Mouse (Mus musculus): Measurements from ENCODE around the gene Slc26a6.

The Slc26a6 gene

GRCm38 (mm10) chr9:108852976-108853375 lies at the start of gene Slc26a6:
Slc26a6 (plus strand) TSS chr9:108853283.
- in situ Hi-C loops (cut with MboI; ENCODE audit: low pct_unique_long_range_greater_than_20kb in 1 of 2, low sequenced_read_pairs in 2 of 2, unreplicated experiment in 1 of 2), result no loop called here

DNA sequence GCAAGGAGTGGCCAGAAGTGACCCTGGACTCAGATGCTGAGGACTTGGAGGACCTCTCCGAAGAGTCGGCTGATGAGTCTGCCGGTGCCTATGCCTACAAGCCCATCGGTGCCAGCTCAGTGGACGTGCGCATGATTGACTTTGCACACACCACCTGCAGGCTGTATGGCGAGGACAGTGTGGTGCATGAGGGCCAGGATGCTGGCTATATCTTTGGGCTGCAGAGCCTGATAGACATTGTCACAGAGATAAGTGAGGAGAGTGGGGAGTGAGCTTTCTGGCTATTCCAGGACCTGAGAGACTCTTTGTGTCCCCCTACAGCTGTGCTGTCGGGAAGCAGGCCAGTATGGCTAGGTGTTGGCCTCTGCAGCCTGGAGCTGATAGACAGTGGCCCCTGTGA lies 47.3 kb upstream of the Slc26a6 start:
- in situ Hi-C loops (cut with MboI; ENCODE audit: low pct_unique_long_range_greater_than_20kb in 1 of 2, low sequenced_read_pairs in 2 of 2, unreplicated experiment in 1 of 2), result no loop called here

DNA sequence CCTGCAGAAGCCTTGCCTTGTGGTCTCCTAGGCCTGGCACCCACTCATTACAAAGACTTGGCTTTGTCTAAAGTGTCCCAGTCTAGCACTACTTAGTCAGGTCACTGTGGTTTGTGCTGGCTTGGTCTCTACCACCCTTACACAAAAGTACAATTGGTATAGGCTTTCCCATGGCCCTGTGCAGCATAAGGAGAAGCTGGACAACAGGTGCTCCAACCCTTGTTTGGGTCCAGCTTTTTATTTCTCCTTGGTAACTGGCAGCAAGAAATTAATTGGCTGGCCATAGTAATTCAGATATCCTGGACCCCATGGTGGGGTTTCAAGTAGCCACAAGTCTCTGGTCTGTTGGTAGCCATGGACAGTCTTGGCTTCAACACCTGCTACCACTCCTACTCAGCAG lies 46.7 kb upstream of the Slc26a6 start:
- in situ Hi-C loops (cut with MboI; ENCODE audit: low pct_unique_long_range_greater_than_20kb in 1 of 2, low sequenced_read_pairs in 2 of 2, unreplicated experiment in 1 of 2), result no loop called here

DNA sequence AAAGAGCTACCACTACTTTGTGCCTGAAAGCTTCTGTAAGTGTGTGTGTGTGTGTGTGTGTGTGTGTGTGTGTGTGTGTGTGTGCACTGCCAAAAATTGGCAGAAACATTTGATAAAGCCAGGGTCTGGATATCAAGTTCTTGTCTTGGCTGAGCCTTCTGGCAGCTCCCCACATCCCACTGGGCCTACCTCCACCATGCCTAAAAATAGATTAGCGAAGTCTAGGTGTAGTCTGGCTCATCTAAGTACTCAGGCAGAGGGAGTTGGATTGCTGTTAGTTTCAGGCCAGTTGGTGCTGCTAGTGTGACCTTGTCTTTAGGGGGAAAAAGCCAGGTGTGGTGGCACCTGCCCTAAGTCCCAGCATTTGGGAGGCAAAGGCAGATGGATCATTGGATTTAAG lies 46.3 kb upstream of the Slc26a6 start:
- in situ Hi-C loops (cut with MboI; ENCODE audit: low pct_unique_long_range_greater_than_20kb in 1 of 2, low sequenced_read_pairs in 2 of 2, unreplicated experiment in 1 of 2), result no loop called here

- in situ Hi-C loops (cut with MboI; ENCODE audit: low pct_unique_long_range_greater_than_20kb in 1 of 2, low sequenced_read_pairs in 2 of 2, unreplicated experiment in 1 of 2), result no loop called here
These were observed 45.4 kb upstream of the Slc26a6 start for GRCm38 (mm10) chr9:108807674-108808073.

DNA sequence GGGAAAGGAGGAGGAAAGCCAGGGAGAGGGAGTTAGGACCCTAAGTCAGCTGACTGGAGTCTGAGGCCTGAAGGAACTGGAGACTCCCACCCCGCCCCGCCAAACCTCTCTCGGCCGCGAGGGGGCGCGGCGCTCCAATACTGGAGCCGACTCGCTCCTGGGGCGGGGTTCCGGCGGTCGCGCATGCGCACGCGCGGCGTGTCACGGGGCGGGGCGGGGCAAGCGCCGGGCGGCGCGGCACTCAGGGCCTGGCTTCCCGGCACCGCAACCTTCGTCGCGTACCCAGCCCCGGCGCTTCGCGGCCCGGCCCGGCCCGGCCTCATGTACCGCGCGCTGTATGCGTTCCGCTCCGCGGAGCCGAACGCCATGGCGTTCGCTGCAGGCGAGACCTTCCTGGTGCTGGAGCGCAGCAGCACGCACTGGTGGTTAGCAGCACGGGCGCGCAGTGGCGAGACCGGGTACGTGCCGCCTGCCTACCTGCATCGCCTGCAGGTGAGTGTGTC lies 44.9 kb upstream of the Slc26a6 start, which contains the start of gene Nckipsd:
Gene Nckipsd (plus strand): TSS at position 206 of the 503 bp plus-strand sequence.
- in situ Hi-C loops (cut with MboI; ENCODE audit: low pct_unique_long_range_greater_than_20kb in 1 of 2, low sequenced_read_pairs in 2 of 2, unreplicated experiment in 1 of 2), result no loop called here

DNA sequence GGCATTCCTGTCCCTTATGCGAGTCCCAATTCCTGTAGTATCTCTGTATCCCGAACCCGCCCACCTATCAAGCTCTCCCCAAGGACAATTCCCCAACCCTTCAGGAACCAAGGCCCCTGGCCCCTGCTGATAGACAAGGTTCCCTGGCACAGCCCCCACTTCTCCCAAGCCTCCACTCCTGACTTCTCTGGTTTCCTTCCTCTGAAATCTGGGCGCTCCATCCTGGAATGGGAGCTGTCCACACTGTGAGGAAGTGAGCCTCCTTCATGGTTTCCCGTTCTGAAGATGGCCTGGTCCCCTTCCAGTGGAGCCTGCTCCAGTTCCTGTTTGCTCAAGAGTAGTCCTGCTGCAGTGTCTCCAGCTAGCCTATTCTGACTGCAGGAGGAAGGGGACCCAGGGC lies 43.9 kb upstream of the Slc26a6 start:
- in situ Hi-C loops (cut with MboI; ENCODE audit: low pct_unique_long_range_greater_than_20kb in 1 of 2, low sequenced_read_pairs in 2 of 2, unreplicated experiment in 1 of 2), result no loop called here

DNA sequence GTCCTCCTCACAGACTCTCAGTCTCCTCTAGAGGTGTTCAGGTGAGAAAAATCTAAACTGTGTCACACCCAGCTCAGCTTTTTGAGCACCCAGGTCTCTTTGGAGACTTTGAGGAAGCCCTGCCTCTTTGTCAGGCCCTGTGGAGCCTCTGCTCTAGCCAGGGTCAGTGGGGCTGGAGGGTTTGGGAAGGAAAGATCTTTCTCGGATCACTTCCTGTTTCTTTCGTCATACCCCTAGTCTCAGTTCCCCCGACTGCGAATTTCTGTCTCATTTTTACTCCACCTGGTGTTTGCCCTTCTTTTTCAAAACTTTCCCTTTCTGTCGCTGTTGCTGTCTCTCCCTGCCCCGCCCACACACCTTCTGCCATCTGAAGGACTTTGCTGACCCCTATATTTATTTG lies 43.4 kb upstream of the Slc26a6 start:
- in situ Hi-C loops (cut with MboI; ENCODE audit: low pct_unique_long_range_greater_than_20kb in 1 of 2, low sequenced_read_pairs in 2 of 2, unreplicated experiment in 1 of 2), result no loop called here

DNA sequence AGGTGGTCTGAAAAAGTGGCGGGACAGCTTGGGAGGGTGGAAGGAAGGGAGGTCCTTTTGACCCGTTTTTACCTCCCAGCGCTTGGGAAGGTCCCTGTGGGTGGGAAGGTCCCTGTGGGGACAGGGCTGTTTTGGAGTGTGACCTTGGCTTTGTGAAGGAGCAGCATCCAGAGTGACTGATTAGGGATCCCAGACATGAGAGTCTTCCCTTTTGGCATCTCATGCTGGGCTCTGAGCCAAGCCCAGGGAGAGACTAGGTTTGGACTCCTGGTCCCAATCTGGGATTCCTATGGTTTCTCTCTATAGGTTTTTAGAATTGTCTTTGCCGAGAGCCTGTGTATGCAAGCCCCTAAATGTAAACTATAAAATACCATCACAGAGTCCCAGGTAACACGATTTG lies 42.6 kb upstream of the Slc26a6 start:
- in situ Hi-C loops (cut with MboI; ENCODE audit: low pct_unique_long_range_greater_than_20kb in 1 of 2, low sequenced_read_pairs in 2 of 2, unreplicated experiment in 1 of 2), result no loop called here

GRCm38 (mm10) chr9:108815557-108815956 lies 37.5 kb upstream of the Slc26a6 start:
- in situ Hi-C loops (cut with MboI; ENCODE audit: low pct_unique_long_range_greater_than_20kb in 1 of 2, low sequenced_read_pairs in 2 of 2, unreplicated experiment in 1 of 2), result no loop called here

GRCm38 (mm10) chr9:108819495-108819894 lies 33.6 kb upstream of the Slc26a6 start:
- in situ Hi-C loops (cut with MboI; ENCODE audit: low pct_unique_long_range_greater_than_20kb in 1 of 2, low sequenced_read_pairs in 2 of 2, unreplicated experiment in 1 of 2), result no loop called here

- in situ Hi-C loops (cut with MboI; ENCODE audit: low pct_unique_long_range_greater_than_20kb in 1 of 2, low sequenced_read_pairs in 2 of 2, unreplicated experiment in 1 of 2), result no loop called here
These were observed 33.0 kb upstream of the Slc26a6 start for GRCm38 (mm10) chr9:108820077-108820476.

DNA sequence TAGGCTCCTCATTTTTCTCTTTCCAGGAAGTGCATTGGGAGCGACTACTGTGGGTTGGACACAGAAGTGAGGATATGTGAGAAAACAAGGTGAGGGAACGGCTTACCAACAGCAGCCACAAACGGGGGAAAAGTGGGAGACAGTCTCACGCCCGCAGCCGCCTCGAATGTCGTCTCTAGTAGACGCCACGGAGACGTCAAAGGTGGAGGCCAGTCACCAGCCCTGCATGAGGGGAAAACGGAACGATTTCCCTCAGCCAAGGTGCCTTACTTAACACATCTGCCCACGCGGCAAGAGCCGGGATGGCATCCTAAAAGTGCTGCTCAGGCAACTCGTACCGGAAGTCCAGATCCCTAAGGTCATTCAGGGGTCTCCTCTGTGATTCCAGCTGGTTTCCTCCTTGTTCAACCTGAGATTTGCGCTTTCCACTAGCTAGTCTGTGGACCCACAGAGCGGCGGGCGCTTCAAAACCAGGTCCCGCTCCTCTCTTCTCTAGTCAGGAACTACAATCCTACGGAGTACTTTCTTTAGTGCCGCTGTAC lies 28.9 kb upstream of the Slc26a6 start:
- in situ Hi-C loops (cut with MboI; ENCODE audit: low pct_unique_long_range_greater_than_20kb in 1 of 2, low sequenced_read_pairs in 2 of 2, unreplicated experiment in 1 of 2), result no loop called here

GRCm38 (mm10) chr9:108824755-108825413 lies 28.2 kb upstream of the Slc26a6 start:
- in situ Hi-C loops (cut with MboI; ENCODE audit: low pct_unique_long_range_greater_than_20kb in 1 of 2, low sequenced_read_pairs in 2 of 2, unreplicated experiment in 1 of 2), result no loop called here

DNA sequence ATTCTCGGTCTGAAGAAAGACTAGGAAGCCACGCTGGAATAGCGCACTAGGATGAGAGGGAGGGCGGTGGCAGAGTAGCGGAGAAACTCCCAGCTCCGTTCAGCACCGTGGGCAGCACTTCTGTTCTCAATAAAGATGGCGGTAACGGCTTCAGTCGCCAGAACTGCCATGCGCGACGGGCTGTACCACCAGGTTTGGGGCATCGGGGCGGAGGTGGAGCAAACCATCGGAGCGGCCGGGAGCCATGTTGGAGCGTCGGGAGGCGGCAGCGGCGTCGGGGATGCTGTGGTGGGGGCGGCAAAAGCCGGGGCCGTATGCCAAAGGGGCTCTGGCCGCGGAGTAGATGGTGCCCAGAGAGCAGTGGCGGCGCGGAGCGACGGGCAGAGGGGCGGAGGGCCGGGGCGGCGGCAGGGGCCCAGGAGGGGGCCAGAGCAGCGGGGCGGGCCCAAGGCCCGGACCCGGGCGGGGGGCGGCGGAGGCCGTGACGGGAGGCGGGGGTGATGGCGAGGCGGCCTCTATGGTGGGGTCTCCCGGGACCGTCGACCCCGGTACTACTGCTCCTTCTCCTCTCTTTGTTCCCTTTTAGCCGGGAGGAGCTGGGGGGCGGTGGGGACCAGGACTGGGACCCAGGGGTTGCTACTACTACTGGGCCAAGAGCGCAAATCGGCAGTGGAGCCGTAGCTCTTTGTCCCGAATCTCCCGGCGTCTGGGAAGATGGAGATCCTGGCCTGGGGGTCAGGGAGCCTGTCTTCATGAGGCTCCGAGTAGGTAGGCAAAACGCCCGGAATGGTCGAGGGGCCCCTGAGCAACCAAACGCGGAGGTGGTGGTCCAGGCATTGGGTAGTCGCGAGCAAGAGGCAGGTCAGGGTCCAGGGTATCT lies 27.0 kb upstream of the Slc26a6 start, which contains the start of gene Celsr3:
Gene Celsr3 (plus strand): TSS at position 501 of the 880 bp plus-strand sequence.
- in situ Hi-C loops (cut with MboI; ENCODE audit: low pct_unique_long_range_greater_than_20kb in 1 of 2, low sequenced_read_pairs in 2 of 2, unreplicated experiment in 1 of 2), result no loop called here

DNA sequence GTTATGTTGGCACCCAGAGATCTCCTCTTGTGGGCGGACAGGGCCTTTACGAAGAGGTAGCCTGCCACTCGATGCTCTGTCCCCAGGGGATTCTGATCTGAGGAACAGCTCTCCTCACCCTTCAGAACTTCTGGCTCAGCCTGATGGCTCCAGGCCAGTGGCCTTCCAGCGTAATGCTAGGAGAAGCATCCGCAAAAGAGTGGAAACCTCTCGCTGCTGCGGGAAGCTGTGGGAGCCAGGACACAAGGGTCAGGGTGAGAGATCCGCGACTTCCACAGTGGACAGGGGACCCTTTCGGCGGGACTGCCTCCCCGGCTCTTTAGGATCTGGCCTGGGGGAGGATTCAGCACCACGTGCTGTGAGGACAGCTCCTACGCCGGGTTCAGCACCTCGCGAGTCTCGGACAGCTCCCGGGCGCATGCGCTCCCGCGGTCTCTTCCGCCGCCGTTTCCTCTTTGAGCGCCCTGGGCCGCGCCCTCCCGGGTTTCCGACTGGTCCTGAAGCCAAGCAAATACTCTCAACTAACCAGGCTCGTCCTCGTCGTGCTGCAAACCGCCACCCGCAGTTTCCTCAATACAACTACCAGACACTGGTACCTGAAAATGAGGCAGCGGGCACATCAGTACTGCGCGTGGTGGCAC lies 26.3 kb upstream of the Slc26a6 start:
- in situ Hi-C loops (cut with MboI; ENCODE audit: low pct_unique_long_range_greater_than_20kb in 1 of 2, low sequenced_read_pairs in 2 of 2, unreplicated experiment in 1 of 2), result no loop called here

DNA sequence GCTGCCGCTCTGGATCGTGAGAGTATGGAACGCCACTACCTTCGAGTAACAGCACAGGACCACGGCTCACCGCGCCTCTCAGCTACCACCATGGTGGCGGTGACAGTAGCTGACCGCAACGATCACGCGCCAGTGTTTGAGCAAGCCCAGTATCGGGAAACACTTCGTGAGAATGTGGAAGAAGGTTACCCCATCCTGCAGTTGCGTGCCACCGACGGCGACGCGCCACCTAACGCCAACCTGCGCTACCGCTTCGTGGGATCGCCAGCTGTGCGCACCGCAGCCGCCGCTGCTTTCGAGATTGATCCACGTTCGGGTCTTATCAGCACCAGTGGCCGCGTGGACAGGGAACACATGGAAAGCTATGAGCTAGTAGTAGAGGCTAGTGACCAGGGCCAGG lies 25.6 kb upstream of the Slc26a6 start:
- in situ Hi-C loops (cut with MboI; ENCODE audit: low pct_unique_long_range_greater_than_20kb in 1 of 2, low sequenced_read_pairs in 2 of 2, unreplicated experiment in 1 of 2), result no loop called here

DNA sequence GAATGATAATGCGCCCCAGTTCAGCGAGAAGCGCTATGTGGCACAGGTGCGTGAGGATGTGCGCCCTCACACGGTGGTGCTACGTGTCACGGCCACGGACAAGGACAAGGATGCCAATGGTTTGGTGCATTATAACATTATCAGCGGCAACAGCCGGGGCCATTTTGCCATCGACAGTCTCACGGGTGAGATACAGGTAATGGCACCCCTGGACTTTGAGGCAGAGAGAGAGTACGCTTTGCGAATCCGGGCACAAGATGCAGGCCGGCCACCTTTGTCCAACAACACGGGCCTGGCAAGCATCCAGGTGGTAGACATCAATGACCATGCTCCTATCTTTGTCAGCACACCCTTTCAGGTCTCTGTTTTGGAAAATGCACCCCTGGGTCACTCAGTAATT lies 25.2 kb upstream of the Slc26a6 start:
- in situ Hi-C loops (cut with MboI; ENCODE audit: low pct_unique_long_range_greater_than_20kb in 1 of 2, low sequenced_read_pairs in 2 of 2, unreplicated experiment in 1 of 2), result no loop called here

- in situ Hi-C loops (cut with MboI; ENCODE audit: low pct_unique_long_range_greater_than_20kb in 1 of 2, low sequenced_read_pairs in 2 of 2, unreplicated experiment in 1 of 2), result no loop called here
These were observed 21.4 kb upstream of the Slc26a6 start for GRCm38 (mm10) chr9:108831637-108832036.

All from mouse embryonic stem cell (cell line).